Mouse (Mus musculus) cerebellum, adult 9-11 months (tissue): ENCODE data around the gene Slc2a3.
"Not testable (repeated sequence)": the region's sequence is repeated elsewhere in the genome, so short reads cannot be mapped to it uniquely, and the experiment has no call there.

Source experiments
- DNase-seq: peaks from one replicate; pipeline ENCODE4 v3.0.0; 2022

Gene Slc2a3

DNA sequence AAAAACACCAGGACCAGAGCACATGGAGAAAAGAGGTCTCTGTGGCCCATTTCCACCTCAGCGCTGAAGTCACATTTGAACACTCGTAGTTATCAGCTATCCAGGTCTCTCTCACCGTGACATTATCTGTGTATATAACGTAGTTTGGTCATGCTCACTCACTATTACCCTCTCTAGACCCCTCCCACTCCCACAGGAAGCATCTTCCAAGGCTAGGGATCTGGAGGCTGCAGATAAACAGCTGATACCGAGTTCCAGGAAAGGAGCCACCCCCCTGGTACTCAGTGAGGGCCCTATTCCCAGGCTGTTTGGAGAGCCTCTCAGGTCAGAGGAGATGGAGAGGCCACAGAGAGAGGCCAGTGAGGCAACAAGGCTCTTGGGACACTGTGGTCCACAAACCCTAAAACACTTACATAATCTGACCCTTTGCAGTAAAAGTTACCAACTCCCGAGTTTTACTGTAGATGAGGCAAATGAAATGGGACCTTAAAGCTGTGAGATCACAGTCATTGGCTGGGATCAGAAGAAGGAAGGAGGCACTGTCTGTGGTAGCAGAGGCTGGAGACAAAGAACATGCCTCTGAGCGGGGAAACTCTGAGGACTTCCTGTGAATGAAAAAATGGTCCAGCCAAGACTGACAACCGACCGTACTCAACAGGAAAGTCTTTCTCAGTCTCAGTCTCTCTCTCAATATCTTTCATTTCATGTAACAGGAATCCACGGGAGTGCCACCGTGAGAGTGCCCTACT lies 38.3 kb downstream of the Slc2a3 start:
- peak; percentile 40 for DNase-seq

DNA sequence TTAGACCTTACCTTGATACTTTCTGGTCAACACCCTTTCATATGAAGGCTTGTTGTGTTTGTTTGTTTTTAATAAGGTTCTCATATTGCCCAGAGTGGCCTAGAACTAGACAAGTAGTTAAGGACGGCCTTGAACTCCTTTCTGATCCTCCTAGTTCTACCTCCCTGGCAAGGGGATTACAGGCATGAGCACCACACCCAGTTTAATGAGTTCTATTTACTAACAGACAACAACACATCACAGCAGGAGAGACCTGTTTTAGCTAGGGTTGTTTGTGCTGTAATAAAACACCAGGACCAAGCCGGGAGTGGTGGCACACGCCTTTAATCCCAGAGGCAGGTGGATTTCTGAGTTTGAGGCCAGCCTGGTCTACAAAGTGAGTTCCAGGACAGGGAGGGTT lies 39.0 kb downstream of the Slc2a3 start:
- peak; percentile 27 for DNase-seq

DNA sequence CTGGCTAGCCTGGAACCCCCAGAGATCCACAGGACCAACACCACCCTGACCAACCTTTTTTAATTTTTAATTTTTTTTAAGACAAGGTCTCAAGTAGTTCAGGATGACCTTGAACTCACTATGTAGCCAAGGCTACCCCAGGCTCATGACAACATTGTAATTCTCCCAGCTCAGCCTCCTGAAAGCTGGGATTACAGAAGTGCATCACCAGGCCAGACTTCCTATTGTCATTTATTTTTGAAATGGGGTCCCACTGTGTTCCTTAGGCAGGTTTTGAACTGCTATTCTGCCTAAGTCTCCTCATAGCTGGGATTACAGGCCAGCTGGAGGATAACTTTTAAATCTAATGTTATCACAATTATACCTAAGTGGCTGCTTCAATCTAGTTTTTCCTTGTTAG lies 39.5 kb downstream of the Slc2a3 start:
- DNase-seq, result peak; percentile 27

DNA sequence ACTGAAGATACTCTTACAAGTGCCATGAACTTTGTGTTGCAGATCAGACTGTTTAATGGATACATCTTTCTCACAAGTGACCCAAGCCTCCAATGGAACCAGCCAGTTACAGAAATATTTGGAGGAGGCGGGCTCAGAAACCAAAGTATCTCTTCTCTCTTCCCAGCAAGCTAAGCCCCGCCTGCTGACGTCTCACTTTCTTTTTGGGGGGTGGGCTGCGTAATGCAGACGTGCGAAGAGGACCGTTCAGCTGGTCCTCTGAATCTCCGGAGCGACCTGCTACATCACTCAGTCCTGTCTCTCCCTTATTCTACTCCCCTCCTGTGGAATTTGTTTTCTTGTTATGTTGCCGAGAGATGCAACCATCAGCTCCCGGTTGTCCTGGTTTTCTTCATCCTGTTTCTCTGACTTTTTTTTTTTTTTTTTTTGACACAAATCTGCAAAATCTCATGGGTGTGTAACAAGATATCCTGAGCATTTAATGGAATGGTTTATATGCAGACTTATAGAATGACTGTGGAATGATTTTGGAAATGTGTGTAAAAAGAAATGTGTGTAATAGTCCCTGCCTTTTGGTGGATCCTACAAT lies 40.3 kb downstream of the Slc2a3 start:
- DNase-seq, result peak; percentile 93

GRCm38 (mm10) chr6:122758732-122759131 lies 42.7 kb downstream of the Slc2a3 start:
- no peak for DNase-seq

DNA sequence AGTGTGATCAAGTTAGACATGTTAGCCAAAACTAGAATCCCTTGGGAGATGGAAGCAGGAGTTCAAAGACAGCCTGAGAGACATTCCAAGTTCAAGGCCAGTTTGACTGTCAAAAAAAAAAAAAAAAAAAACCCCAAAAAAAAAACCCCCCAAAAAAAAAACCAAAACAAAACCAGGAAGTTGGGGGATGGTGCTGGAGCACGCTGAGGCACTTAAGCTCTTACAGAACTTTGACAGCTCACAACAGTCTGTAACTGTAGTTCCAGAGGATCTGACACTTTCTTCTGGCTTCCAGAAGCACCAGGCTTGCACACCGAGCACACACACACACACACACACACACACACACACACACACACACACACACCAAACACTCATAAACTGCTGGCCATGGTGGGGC lies 45.5 kb downstream of the Slc2a3 start:
- no peak for DNase-seq

GRCm38 (mm10) chr6:122750579-122750978 lies 50.9 kb downstream of the Slc2a3 start:
- DNase-seq, result no peak

GRCm38 (mm10) chr6:122744505-122745249 lies 56.8 kb downstream of the Slc2a3 start:
- DNase-seq, result no peak

DNA sequence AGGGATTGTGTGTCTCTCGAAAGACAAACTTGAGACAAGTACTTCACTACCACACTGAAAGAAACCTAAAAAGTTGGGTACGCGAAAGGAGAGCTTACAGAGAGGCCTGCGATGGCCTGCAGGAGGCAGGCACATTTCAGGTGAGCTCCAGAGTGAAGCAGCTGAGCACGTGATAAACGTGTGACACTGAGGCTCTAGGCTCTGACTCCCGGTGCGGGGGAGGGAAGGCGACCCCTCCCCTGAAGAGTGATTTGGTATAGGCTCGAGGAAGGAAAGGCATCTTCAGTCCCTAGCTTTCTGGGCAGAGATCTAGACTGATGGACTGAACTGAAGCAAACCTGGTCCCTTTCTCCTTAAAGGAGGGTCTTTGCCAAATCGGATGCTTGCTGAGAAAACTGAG lies 58.1 kb downstream of the Slc2a3 start:
- peak; percentile 65 for DNase-seq

DNA sequence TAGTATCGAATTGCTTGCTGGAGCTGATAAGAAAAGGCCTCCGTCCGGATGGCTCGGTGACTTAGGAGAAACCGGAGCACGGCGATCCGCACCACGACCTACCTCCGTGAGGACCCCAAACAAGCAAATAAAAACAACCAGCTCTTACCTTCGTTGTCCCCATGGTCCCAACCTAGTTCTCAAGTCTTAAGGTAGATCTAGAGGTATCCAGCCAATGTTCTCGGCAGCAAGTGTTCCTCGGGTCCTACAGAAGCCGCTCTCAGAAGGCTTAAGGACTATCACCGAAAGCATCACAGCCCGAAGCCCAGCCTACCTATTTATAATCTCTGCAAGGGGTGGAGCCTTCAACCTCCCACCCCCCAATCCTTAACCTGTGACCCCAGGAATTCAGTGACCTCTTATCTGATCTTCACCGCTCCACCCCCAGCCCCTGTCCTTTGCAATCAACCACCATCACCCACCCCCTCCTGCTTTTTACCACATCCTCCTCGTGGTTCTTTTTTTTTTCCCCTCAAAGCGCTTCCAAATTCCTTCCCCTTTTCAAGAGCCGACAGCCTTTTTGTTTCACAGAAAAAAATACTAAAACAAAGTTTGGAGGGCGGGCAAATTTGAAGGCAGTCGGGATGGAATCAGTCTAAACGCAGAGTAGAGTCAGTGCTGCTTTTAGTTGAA lies 59.1 kb downstream of the Slc2a3 start:
- peak; percentile 78 for DNase-seq

GRCm38 (mm10) chr6:122741460-122742227 lies 59.8 kb downstream of the Slc2a3 start:
- peak; percentile 57 for DNase-seq

- DNase-seq, result peak; percentile 83
Measured at GRCm38 (mm10) chr6:122739952-122740351, 61.5 kb downstream of the Slc2a3 start.

GRCm38 (mm10) chr6:122719942-122720341 lies 81.5 kb downstream of the Slc2a3 start:
- DNase-seq, result peak; percentile 43

DNA sequence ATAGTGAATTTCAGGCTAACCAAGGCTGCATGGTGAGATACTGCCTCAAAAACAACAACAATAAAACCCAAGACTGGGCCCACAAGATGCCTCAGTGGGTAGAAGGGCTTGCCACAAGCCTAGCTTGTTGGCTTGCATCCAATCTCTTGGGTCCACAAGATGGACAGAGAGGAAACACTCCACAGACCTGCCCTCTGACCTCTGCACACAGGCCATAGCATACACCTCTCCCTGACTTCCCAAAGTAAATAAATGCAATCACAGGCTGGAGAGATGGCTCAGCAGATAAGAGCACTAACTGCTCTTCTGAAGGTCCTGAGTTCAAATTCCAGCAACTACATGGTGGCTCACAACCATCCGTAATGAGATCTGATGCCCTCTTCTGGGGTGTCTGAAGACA lies 83.2 kb downstream of the Slc2a3 start:
- DNase-seq, result not testable (repeated sequence)

- no peak for DNase-seq
Measured at GRCm38 (mm10) chr6:122715886-122716285, 85.6 kb downstream of the Slc2a3 start.

GRCm38 (mm10) chr6:122714707-122715365 lies 86.6 kb downstream of the Slc2a3 start:
- DNase-seq, result no peak

DNA sequence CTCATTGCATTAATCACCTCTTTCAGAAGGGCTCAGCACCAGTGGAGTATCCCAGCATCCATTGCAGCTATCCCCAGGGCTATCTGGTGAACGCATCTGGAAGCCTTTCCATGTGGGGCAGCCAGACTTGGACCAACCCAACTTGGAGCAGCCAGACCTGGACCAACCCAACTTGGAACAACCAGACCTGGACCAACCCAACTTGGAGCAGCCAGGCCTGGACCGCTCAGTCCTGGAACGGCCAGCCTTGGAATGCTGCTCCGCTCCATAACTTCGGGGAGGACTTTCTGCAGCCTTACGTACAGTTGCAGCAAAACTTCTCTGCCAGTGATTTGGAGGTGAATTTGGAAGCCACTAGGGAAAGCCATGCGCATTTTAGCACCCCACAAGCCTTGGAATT lies 88.3 kb downstream of the Slc2a3 start:
- not testable (repeated sequence) for DNase-seq

GRCm38 (mm10) chr6:122711455-122711854 lies 90.0 kb downstream of the Slc2a3 start:
- DNase-seq, result no peak

- no peak for DNase-seq
Measured at GRCm38 (mm10) chr6:122708826-122709225, 92.6 kb downstream of the Slc2a3 start.

DNA sequence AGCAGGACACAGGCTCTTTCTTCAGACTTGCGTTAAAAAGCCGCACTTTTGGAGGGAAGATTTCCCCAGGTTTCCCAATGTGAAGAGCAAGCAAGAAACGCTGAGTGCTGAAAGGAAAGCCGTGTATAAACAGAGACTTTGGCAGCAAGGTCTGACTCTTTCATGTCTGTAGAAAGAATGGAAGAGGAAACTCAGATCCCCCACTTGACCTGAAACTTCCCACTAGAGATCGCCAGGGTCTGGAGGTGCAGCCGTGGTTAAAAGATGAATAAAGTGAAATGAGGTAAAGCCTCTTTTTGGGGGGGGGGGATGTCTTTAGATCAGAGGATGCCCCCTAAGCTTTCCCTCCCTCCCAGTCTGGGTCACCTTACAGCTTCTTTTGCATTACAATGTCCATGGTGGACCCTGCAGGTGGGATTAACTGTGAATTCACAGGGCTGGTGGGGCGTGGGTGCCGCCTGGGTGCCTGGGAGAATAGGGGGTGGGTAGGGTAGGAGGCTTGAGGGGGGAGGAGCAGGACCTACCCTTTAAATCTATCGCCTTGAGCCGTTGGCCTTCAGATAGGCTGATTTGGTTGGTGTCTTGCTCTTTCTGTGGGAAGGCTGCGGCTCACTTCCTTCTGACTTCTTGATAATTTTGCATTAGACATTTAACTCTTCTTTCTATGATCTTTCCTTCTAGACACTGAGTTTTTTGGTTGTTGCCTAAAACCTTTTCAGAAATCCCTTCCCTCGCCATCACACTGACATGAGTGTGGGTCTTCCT lies 94.2 kb downstream of the Slc2a3 start, which contains the start of gene Nanog:
TSS of gene Nanog (plus strand) at position 454 of the 765 bp plus-strand sequence.
- DNase-seq, result no peak

GRCm38 (mm10) chr6:122706337-122706840 lies 95.1 kb downstream of the Slc2a3 start:
- DNase-seq, result no peak
